Mouse (Mus musculus) kidney, postnatal 4 days (tissue): ENCODE data around the gene Hrasls5.

Experiments
- DNase-seq, 2 experiments: peaks; one replicate each; pipeline ENCODE4 v3.0.0; 2021; ENCODE audit warnings: mixed read lengths in 2 of 2

Hrasls5 gene

GRCm38 (mm10) chr19:7606801-7607689 is 5.3 kb upstream of the Hrasls5 start, which contains the start of gene Lgals12:
TSS of gene Lgals12 (minus strand) at chr19:7607193.
- peak; percentile 49 to 72 for DNase-seq

GRCm38 (mm10) chr19:7607690-7608201 is 4.6 kb upstream of the Hrasls5 start:
- no peak for DNase-seq

GRCm38 (mm10) chr19:7613151-7613550 is 810 bp downstream of the Hrasls5 start:
- DNase-seq = no peak

- no peak for DNase-seq
Observed at GRCm38 (mm10) chr19:7616231-7616930, 4.0 kb downstream of the Hrasls5 start.

- no peak for DNase-seq
Observed at GRCm38 (mm10) chr19:7617085-7617484, 4.7 kb downstream of the Hrasls5 start.

- DNase-seq = peak; percentile 81 to 84
Observed at GRCm38 (mm10) chr19:7617696-7618095, 5.4 kb downstream of the Hrasls5 start.

GRCm38 (mm10) chr19:7633021-7633420 is 20.7 kb downstream of the Hrasls5 start:
- DNase-seq = no peak

GRCm38 (mm10) chr19:7633786-7634185 is 21.4 kb downstream of the Hrasls5 start:
- DNase-seq = no peak

GRCm38 (mm10) chr19:7648913-7649666 is 36.7 kb downstream of the Hrasls5 start:
- DNase-seq = no peak

DNA sequence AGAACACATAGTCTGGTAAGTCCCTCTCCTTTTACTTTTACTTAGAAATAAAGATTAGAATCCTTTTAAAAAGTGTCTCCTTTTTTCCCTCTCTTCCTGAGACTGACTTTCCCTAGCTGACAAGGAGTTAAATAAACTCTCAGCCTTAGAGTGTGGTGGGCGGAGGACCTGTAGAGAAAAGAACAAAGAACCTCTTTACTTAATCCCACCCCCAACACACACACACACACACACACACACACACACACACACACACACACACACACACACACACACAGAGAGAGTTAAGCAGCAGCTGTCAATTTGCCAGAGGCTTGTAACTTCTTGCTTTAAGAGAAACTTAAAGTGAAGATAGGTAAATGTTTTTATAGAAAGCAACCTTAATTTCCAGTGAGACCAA is 59.7 kb downstream of the Hrasls5 start:
- no peak for DNase-seq

- no peak for DNase-seq
Observed at GRCm38 (mm10) chr19:7687988-7688387, 75.6 kb downstream of the Hrasls5 start.
